Mouse (Mus musculus) stomach, postnatal 0 days (tissue): Measurements from ENCODE around the gene Lman2.

ENCODE experiments used
- CTCF ChIP-seq: IDR thresholded peaks from 2 replicates; pipeline ENCODE4 v1.5.1; 2016; ENCODE audit warnings: antibody characterized with exemption, low read depth, mild to moderate bottlenecking, moderate library complexity
- EP300 ChIP-seq: optimal IDR thresholded peaks from 2 replicates; pipeline ENCODE3; 2016; ENCODE audit warnings: antibody characterized with exemption

DNA sequence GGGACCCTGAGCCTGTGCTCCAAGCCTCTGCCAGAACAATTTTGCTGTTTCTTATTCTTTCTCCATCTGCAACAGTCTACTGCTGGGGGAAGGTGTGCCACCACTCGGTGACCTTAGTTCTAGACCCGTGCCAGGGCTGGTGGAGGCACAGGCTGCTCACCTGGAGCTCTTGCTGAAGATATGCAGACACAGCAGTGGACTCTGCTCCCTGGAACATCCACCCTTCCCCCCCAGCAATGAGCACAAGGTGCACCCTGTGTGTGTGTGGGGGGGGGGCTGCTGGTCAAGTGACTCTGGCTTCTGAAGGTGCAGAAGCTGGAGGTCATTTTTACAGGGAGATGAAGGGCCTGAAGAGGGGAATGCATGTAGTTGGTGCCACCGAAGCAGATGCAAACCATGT lies 28.1 kb upstream of the Lman2 start:
- TF ChIP-seq CTCF (no peak), EP300 (no peak)
